Mouse (Mus musculus): ENCODE results near the gene Shq1. TPM values are rescaled to one million over a fixed set of nuclear protein-coding genes. Genes with fewer than 3 reads are reported as not detected.

The Shq1 gene
- 1 to 10 TPM; 5.3 to 7.0 TPM for polyA plus RNA-seq (2017; shearing (Covaris generic))

GRCm38 (mm10) chr6:100670880-100671344 is at the start of gene Shq1:
Gene Shq1 (minus strand): TSS chr6:100671157.

GRCm38 (mm10) chr6:100704574-100705365 is 33.8 kb upstream of the Shq1 start, which contains the start of gene Gxylt2:
Gene Gxylt2 (plus strand): TSS chr6:100704734.

Other genes with a start within 250 kb of the Shq1 start
- under 1 TPM; 0.02 to 0.70 TPM for gene Gxylt2, start 33.6 kb upstream of the Shq1 start, polyA plus RNA-seq (2017; shearing (Covaris generic))
- 10 to 100 TPM; 51.6 to 53.3 TPM for gene Ppp4r2, start 162.5 kb upstream of the Shq1 start, polyA plus RNA-seq (2017; shearing (Covaris generic))